Mouse (Mus musculus) C2C12 (cell line): ENCODE measurements around the gene Med13.

Source experiments
- CEBPB ChIP-seq: IDR thresholded peaks from one replicate; pipeline ENCODE4 v1.6.1; 2011; ENCODE audit warnings: low read depth, mild to moderate bottlenecking, control low read depth, moderate library complexity
- CTCF ChIP-seq: IDR thresholded peaks from one replicate; pipeline ENCODE4 v1.5.1; 2011; ENCODE audit not compliant: control insufficient read depth, insufficient read depth, insufficient read length
- FOSL1 ChIP-seq: IDR thresholded peaks from one replicate; pipeline ENCODE4 v1.8.0; 2011; ENCODE audit warnings: mild to moderate bottlenecking, low read length; ENCODE audit not compliant: poor library complexity, insufficient read depth, severe bottlenecking
- MAX ChIP-seq: IDR thresholded peaks from one replicate; pipeline ENCODE4 v1.6.1; 2011; ENCODE audit warnings: mild to moderate bottlenecking, control low read depth
- MYOD1 ChIP-seq: IDR thresholded peaks from one replicate; pipeline ENCODE4 v1.6.1; 2011; ENCODE audit warnings: low read depth; ENCODE audit not compliant: control insufficient read depth, insufficient read length
- MYOG ChIP-seq: IDR thresholded peaks from one replicate; pipeline ENCODE4 v1.6.1; 2011; ENCODE audit not compliant: control insufficient read depth, insufficient read length; ENCODE audit errors: extremely low read depth
- USF1 ChIP-seq: IDR thresholded peaks from one replicate; pipeline ENCODE4 v1.6.1; 2011; ENCODE audit warnings: low read depth, mild to moderate bottlenecking, control low read depth, moderate library complexity

DNA sequence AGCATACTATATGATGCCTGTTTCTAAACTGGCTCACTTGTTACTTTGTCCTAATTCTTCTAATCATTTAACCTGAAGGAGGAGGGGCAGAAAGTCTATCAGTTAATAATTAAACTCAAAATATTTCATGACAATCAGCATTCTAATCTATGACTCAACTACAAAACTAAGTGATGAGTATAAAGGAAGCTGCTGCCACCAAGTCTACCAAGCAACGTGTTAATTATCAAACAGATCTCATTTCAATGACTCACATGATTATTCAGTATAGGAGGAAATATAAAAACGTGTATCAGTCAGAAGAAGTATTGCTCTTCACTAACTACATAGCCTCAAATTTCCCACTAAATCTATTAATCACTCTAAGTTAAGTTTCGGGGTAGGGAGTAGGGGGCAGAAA, 10.9 kb downstream of the Med13 start:
- TF ChIP-seq CTCF: no peak
- TF ChIP-seq MYOG: no peak
- no peak for TF ChIP-seq MAX
- TF ChIP-seq FOSL1: no peak
- TF ChIP-seq USF1: no peak
- no peak for TF ChIP-seq CEBPB
- TF ChIP-seq MYOD1: no peak
